Mouse (Mus musculus) left cerebral cortex, adult 11 months (tissue): ENCODE results near the gene Wapl.

Experiments used
- DNase-seq: peaks from one replicate; pipeline ENCODE4 v3.0.0; 2022; ENCODE audit warnings: low spot score

Gene Wapl

DNA sequence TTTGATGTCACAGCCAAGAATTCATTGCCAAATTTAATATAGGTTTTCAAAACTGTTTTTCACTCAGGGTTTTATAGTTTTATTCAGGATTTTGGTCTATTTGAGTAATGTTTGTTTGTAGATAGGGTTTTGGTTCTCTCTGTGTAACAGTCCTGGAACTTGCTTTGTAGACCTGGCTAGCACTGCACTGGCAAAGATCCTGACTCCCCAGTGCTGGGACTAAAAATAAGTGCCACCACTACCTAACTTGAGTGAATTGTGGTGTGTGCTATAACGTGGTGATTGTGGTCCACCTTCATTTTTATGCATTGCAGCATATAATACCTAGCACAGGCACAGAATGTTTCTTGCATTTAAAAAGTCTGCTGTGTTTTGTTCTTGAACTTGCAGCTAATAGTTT lies 23.6 kb downstream of the Wapl start:
- no peak for DNase-seq

- DNase-seq = no peak
These were observed 36.5 kb downstream of the Wapl start for GRCm38 (mm10) chr14:34710209-34710608.

GRCm38 (mm10) chr14:34712027-34712426 lies 38.3 kb downstream of the Wapl start:
- no peak for DNase-seq

- DNase-seq = no peak
These were observed 39.1 kb downstream of the Wapl start for GRCm38 (mm10) chr14:34712857-34713256.

- no peak for DNase-seq
These were observed 44.4 kb downstream of the Wapl start for GRCm38 (mm10) chr14:34718150-34718549.

DNA sequence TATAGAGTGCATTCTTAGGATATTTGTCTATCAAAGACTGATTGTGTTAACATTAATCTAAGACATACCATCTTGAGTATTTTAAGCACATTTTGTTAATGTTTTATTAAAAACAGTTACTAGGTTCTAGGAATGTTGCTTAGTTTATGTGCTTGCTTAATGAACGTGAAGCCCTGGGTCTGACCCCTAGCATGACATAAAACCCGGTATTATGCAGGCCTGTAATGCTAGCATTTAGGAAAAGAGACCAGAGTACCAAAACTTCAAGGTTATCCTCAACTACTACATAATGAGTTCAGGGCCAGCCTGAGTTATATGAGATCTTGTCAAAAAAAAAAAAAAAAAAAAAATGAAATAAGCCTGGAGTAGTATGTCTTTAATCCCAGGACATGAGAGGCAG lies 54.0 kb downstream of the Wapl start:
- DNase-seq = no peak

DNA sequence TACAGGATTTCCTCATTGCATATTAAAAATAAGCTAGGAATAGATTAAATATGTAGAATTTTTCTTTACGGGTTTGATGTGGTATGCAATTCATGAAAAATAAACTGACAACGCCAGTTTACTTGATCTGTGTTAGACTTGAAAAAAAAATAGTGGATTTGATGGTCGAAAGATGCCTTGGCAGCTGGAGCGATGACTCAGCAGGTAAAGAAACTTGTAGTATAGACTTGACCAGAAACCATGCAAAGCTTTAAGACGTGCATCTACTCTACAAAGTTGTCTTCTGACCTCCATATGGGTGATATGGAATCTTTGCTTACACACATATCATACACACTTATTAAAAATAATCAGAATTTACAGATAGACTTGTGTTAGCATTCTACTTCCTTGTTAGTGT lies 61.7 kb downstream of the Wapl start:
- DNase-seq = no peak

GRCm38 (mm10) chr14:34745401-34745800 lies 71.7 kb downstream of the Wapl start:
- no peak for DNase-seq

GRCm38 (mm10) chr14:34755731-34756130 lies 82.0 kb downstream of the Wapl start:
- DNase-seq = no peak

- DNase-seq = no peak
These were observed 86.2 kb downstream of the Wapl start for GRCm38 (mm10) chr14:34759938-34760337.

DNA sequence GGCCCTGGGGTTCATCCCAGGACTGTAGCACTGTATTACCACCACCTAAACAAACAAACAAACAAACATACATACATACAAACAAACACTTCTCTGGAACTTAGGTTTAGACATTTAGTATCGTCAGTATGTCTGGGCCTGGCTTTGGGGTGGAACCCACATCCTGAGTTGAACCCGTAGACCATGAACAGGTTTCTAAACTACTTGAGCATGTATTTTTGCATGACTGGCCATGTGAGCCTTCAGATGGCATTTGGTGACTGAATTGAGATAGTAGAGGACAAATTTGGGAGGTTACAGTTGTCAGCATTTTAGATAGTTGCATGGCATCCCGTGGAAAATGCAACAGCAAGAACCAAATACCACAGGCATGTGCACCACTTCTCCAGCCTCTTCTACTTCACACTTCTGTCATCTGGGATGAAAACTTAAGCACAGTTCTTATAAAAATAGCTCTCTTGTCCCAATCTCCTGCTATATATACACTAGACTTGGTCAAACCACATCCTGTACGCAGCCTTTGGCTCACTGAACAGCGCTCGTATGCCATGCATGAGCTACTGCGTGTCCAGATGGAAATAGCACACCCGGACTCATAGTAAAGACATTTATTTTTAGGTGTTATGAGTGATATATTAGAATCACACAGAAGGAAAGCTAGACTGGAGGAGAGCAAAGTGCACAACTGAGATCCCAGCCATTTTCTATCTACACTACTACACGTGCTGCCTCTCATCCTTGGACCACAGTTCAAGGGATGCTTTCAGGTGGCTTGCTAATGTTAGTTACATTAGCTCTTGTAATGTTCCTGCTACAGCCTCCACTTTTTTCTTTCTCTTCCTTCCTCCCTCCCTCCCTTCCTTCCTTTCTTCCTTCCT lies 87.6 kb downstream of the Wapl start:
- DNase-seq = peak; percentile 22

DNA sequence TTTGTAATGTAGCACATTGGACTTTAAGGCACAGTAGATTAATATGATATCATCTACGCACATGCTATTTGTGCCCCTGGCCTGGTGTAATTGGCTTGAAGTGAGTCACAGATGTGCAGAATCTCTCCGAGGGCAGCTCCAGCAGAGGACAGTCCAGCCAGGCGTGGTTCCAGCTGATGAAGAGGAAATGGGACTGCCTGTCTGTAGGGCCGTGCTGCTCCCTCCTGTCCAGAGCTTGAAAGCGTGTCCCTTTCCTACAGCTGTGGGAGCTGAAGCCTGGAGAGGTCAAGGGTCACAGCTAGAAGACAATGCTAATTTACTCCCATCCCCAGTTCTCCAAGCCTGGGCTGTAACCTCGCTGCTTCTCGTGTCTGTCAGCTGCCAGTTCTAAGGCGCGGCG lies 89.0 kb downstream of the Wapl start:
- DNase-seq = no peak

- DNase-seq = no peak
These were observed 90.2 kb downstream of the Wapl start for GRCm38 (mm10) chr14:34763771-34764539.

DNA sequence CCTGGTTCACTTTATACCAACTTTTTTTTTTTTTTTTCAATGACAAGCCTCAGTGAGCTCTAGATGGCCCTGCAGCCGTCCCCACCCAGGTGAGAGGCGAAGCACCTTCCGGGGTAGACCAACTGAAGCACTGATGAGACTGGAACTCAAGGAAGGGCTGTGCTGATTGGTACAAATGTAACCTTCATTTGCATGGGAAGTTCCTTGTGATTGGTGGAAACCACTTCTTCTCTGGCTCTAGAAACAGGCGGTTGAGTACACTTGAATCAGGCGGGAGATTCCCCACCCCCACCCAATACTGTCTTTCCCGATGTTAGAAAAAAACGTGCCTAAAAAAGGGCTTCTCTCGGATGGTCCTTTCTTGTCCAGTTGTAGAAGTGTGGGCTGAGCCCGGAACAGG lies 91.2 kb downstream of the Wapl start:
- DNase-seq = no peak

DNA sequence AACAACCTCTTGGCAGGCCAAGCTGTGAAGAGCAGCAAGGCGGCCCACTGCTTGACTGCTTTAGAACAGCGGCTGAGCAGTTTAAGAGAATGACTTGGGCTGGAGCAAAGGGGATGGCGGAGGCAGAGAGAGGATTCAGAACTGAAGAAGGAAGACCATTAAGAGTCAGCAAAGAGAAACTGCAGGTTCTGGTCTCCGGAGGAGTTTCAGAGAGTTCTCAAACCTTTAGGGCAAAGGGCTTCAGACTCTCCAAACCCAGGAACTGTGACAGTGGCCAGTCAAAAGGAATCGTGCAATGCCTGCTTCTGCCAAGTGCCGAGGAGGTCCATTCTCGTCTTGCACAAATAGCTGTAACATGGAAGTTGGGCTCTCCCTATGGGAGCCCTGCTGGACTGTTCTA lies 91.7 kb downstream of the Wapl start:
- DNase-seq = no peak

GRCm38 (mm10) chr14:34766181-34766580 lies 92.5 kb downstream of the Wapl start:
- no peak for DNase-seq

DNA sequence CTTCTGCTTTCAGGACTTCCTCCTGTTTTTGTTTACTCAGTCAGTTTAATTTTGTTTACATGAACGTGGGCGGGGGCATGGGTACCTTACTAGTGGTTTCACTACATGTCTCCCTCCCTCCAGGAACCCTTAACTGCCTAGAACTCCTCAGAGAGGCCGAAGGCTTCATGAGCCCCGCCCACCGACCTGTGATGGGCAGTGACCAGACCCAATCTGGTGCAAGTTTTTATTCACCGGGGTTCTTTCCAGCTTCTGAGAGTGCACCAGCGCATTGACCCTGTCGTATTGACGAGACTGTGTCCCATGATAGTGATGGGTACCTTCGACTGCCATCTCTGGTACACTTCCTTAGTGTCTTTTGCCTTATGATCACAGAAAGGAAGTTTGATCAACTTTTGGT lies 94.6 kb downstream of the Wapl start:
- DNase-seq = peak; percentile 24

DNA sequence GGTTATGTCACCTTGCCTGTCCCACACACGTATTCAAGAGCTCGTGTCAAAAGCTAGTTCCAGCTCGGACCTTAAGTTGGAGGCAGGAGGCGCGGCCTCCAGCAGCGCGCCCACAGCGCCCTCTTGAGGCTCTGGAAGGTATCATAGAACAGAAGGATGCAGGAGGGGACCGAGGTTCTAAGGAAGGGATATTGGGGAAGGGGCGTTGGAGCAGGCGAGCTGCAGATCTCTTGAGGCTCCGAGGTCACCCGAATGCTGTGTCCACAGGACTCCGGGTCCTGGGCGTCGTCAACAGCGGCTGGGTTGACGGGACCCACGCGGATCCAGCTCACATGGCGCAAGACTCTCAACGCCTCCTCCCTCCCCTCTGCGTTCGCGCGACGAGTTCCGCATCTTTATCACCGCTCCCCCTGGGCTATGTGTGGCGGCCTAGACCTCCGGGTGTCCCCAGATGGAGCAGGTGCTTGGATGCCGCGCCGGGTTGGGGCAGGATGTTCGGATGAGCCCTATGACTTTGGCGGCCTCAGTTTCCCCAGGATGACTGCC lies 95.4 kb downstream of the Wapl start:
- peak; percentile 32 for DNase-seq

DNA sequence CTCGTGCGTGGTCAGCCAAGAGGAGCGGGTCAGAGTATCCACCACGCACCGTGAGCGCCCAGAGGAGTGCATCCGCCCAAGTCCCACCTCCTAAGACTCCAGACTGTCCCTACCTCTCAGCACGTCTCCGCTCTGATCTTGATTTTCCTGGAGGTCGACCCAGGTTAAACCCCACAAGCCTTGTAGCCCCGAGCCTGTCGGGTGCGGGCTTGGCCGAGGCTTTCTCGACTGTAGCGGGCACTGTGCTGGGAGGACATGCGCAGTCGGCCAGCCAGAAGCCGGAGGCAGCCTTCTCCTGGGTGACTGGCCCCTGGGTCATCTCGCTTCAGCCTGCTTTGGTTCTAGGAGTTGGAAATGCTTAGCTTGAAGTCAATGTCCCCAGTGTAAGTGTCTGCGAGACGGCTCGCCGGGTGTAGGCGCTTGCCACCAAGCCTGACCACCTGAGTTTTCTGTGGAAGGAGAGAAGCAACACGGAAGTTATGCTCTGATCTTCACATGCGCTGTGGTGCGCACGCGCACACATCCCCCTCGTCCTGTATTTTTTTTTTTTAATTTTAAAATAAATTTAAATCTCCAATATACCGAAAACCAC lies 95.9 kb downstream of the Wapl start:
- DNase-seq = no peak

GRCm38 (mm10) chr14:34770467-34770866 lies 96.7 kb downstream of the Wapl start:
- no peak for DNase-seq

- DNase-seq = no peak
These were observed 97.9 kb downstream of the Wapl start for GRCm38 (mm10) chr14:34771601-34772000.

GRCm38 (mm10) chr14:34772132-34772531 lies 98.4 kb downstream of the Wapl start:
- no peak for DNase-seq

DNA sequence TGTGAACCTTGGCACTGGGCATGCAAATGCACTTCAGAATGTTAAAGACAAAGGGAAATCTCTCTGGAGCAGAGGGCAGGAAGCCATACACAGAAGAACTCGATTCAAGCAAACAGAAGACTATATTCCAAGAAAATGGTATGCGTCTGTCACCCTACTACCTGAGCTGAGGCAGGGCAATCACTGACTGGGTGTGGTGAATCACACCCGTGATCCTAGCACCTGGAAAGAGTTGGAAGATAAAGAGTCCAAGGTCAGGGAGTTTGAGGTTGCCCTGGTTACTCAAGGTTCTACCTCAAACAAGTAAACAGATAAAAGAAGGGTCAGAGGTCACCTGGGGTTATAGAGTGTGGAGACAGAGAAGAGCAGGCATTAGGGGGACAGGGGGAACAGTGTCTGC lies 100.0 kb downstream of the Wapl start:
- no peak for DNase-seq
